Mouse (Mus musculus): Measurements from ENCODE around the gene Mdh1b.

Gene Mdh1b

DNA sequence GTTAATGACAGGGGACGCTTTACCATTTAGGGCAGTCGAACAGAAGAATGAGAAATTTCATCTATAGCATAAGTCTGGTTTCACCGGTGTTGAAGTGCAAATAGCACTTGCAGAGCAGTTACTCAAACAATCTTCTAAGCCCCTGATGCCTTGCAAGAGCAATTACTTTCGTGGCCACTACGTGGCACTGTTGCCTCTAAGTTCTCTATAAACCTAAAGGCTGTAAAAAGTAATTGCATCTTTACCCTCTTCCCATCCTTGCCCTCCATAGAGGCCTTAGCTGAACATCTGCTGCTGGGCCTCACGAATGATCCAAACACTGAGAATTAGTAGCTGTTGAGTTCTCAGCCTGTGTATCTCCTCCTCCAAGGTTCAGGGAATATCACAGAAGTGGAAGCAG lies 72.1 kb downstream of the Mdh1b start:
- peak; percentile 68 for DNase-seq

Data from lung, postnatal 14 days (tissue).